Mouse (Mus musculus) midbrain, embryonic 16.5 days (tissue): ENCODE measurements around the gene Ppif. TPM values are rescaled to one million over a fixed set of nuclear protein-coding genes. Genes with fewer than 3 reads are reported as not detected.

Source experiments
- ATAC-seq: fragments of 200-750 bp; cut with Nextera tagmentation; 2 replicates; pipeline ENCODE4 v1.8.0; 2017; ENCODE audit warnings: moderate TSS enrichment
- H3K27ac ChIP-seq: fragments of 300-500 bp; sonication (generic); 2 replicates; pipeline ENCODE4 v1.5.1; 2014; ENCODE audit warnings: mild to moderate bottlenecking, low read length, mixed read lengths
- H3K27me3 ChIP-seq: fragments of 300-500 bp; sonication (generic); 2 replicates; pipeline ENCODE4 v1.6.1; 2014; ENCODE audit warnings: low read depth, low read length, mixed read lengths; ENCODE audit not compliant: control insufficient read depth, insufficient read depth
- H3K36me3 ChIP-seq: fragments of 300-500 bp; sonication (generic); 2 replicates; pipeline ENCODE4 v1.6.1; 2014; ENCODE audit warnings: mild to moderate bottlenecking, low read length, moderate library complexity, mixed read lengths; ENCODE audit not compliant: control insufficient read depth, insufficient read depth
- H3K4me1 ChIP-seq: fragments of 300-500 bp; sonication (generic); 2 replicates; pipeline ENCODE4 v1.6.1; 2014; ENCODE audit warnings: mild to moderate bottlenecking, low read length, mixed read lengths; ENCODE audit not compliant: control insufficient read depth, insufficient read depth
- H3K4me2 ChIP-seq: fragments of 300-500 bp; sonication (generic); 2 replicates; pipeline ENCODE4 v1.6.1; 2014; ENCODE audit warnings: mild to moderate bottlenecking, low read length, mixed read lengths
- H3K4me3 ChIP-seq: fragments of 300-500 bp; sonication (generic); 2 replicates; pipeline ENCODE4 v1.5.1; 2014; ENCODE audit warnings: low read depth, mild to moderate bottlenecking, low read length, moderate library complexity, mixed read lengths
- H3K9ac ChIP-seq: fragments of 300-500 bp; sonication (generic); 2 replicates; pipeline ENCODE4 v1.6.1; 2014; ENCODE audit warnings: low read depth, low read length, mixed read lengths
- H3K9me3 ChIP-seq: fragments of 300-500 bp; sonication (generic); replicated peaks from 2 replicates; pipeline ENCODE4 v1.6.1; 2014; ENCODE audit warnings: mild to moderate bottlenecking, low read length, mixed read lengths; ENCODE audit not compliant: control insufficient read depth, poor library complexity, severe bottlenecking
- WGBS: fragments of 180-500 bp; shearing (Covaris S2); extraction: QIAGEN DNeasy Blood & Tissue Kit; methylation state at CpG from one replicate; pipeline ENCODE4 v1.1.7; 2014; 5-methylcytosine and 5-hydroxymethylcytosine counted together
- polyA plus RNA-seq: library from polyadenylated mRNA; unstranded; fragments of >200 nt; fragmentation: Nextera tagmentation; extraction: Ambion mirVana; gene quantifications from 2 replicates; pipeline ENCODE4 v1.2.1, GENCODE M21; 2015

Gene Ppif
- polyA plus RNA-seq, 1 experiment from 2014 or later = 40.3 TPM

DNA sequence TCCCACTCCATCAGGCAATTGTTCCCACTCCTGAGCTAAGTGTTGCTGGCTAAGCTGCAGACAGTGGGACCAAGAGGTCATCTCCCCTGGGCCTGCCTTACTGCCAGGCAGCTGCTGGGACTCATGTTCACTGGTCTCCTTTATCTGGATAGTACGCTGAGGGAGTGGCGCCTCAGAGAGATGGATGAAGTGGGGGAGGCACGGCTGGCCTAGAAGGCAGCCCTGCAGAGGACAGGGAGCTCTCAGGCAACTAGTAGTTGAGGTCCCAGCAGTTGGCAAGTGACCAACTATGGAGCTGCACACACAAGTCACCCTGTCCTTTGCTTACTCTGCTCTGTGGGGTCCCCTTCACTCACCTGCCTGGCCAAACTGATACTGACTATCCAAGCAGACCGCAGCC lies 16.1 kb downstream of the Ppif start:
- no peak overlapping the region for H3K27ac ChIP-seq
- no peaks in the 10 kb centered on the region for H3K36me3 ChIP-seq
- no peaks in the 10 kb centered on the region for H3K4me1 ChIP-seq
- ATAC-seq = no peak
- no peak overlapping the region for H3K4me3 ChIP-seq
- no peaks in the 10 kb centered on the region for H3K9me3 ChIP-seq
- H3K9ac ChIP-seq = no peak overlapping the region
- H3K27me3 ChIP-seq = no peaks in the 10 kb centered on the region
- H3K4me2 ChIP-seq = no peak overlapping the region
- WGBS = 73% methylated on average over 4 of the region's 4 CpGs

DNA sequence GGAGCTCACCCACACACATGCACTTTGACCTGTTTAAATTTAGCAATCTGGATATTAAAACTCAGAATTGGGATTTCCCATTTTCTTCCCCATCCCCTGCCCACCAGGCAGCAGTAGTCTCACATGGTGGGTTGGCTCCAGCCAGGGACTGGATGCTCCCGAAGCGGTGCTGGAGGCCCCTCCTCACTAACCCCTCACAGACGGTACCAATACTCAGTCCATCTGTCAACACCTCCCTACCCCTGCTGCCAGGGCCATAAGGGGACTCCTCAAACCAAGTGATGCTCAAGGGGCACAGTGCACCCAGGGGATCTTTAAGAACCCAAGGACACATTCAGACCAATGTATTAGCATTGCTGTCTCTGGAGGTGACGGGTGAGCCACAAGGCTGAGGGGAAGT lies 16.7 kb downstream of the Ppif start:
- Histone ChIP-seq H3K9me3 (no peaks in the 10 kb centered on the region), H3K4me3 (no peak overlapping the region), H3K36me3 (no peaks in the 10 kb centered on the region), H3K27me3 (no peaks in the 10 kb centered on the region), H3K27ac (no peak overlapping the region), H3K4me1 (no peaks in the 10 kb centered on the region), H3K4me2 (no peak overlapping the region), H3K9ac (no peak overlapping the region)
- no peak for ATAC-seq
- WGBS = 77% methylated on average over 4 of the region's 4 CpGs

DNA sequence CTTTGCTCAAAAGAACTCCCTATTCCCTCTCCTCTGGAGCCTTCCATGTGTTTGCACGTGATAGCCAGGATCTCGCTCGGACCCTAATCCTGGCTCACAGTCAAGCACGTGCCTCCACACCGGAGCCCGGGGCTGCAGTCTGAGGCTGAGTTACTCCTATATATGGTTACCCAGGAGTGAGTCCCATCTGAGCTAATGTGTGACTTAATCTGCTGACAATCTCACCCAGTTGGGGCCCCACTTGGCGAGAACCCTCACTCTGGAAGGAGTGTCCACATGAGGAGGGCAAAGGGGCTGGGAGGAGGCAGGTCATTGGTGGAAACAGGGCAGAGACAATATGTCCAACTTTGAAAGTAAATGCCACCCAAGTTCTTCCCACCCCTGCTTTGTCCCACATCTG lies 17.2 kb downstream of the Ppif start:
- Histone ChIP-seq H3K36me3 (no peaks in the 10 kb centered on the region), H3K9me3 (no peaks in the 10 kb centered on the region), H3K27me3 (no peaks in the 10 kb centered on the region), H3K4me3 (no peak overlapping the region), H3K9ac (no peak overlapping the region), H3K4me2 (no peak overlapping the region), H3K4me1 (no peaks in the 10 kb centered on the region), H3K27ac (no peak overlapping the region)
- ATAC-seq = no peak
- 65% methylated on average over 7 of the region's 7 CpGs for WGBS

DNA sequence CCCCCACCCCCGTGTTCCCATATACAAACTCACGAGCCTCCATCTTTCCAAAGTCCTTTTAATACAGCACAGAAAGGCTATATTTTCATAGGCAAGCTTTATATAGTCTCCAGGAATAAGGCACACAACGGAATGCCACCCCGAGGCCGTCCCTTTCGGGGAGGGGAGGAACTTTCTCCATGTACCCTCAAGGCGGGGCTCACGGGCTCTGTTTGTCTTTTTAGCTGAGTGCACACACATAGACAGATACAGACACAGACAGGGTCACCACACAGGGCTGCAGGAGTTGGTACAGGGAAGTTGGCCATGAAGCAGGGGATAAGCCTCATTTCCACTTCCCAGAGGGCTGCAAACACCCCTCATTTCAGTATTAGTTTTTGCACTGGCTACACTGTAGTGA lies 17.6 kb downstream of the Ppif start:
- 57% methylated on average over 8 of the region's 8 CpGs for WGBS
- no peak overlapping the region for H3K27ac ChIP-seq
- H3K4me1 ChIP-seq = no peaks in the 10 kb centered on the region
- no peaks in the 10 kb centered on the region for H3K36me3 ChIP-seq
- no peak overlapping the region for H3K4me3 ChIP-seq
- H3K9ac ChIP-seq = no peak overlapping the region
- H3K9me3 ChIP-seq = no peaks in the 10 kb centered on the region
- H3K4me2 ChIP-seq = no peak overlapping the region
- no peak for ATAC-seq
- no peaks in the 10 kb centered on the region for H3K27me3 ChIP-seq

DNA sequence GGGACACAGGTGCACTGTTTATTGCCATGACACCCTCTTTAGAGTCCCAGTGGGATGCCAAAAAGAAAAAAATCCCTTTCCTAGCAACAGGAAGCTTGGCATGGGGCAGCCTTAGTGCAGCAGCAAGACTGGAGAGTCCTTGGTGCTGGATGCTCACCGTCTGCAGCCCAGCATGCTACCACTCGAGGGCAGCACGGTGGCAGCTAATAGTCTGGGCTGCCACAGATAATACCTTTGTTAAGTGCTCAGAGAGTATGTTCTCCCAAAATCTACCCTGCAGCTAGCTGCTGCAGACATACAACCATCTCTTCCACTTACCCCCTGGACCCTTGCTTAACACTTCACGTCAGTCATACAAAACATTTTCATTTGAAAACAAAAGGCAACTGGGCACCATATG lies 19.5 kb downstream of the Ppif start:
- H3K4me3 ChIP-seq = no peak overlapping the region
- H3K9me3 ChIP-seq = no peaks in the 10 kb centered on the region
- no peaks in the 10 kb centered on the region for H3K36me3 ChIP-seq
- no peak overlapping the region for H3K27ac ChIP-seq
- no peak overlapping the region for H3K4me2 ChIP-seq
- 18% methylated on average over 4 of the region's 4 CpGs for WGBS
- no peaks in the 10 kb centered on the region for H3K4me1 ChIP-seq
- no peak overlapping the region for H3K9ac ChIP-seq
- no peak for ATAC-seq
- no peaks in the 10 kb centered on the region for H3K27me3 ChIP-seq

DNA sequence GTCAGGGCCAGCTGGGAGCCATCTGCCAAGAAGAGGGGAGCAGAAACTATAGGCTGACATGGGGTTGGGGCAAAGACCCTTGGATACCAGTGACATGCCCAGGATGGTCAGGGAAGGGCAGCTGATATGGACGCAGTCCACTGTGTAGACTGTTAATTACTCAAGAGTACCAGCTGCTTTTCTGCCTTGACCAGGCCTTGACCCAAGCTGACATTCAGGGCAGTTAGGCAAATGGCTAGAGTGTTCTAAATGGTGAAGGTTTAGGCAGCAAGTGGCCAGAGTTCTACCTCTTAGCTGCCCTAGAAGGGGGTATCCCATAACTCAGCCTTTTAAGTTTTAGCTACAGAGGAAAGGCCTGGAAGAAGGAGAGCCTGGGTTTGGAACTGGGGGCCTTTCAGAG lies 22.6 kb downstream of the Ppif start:
- no peaks in the 10 kb centered on the region for H3K4me1 ChIP-seq
- H3K9me3 ChIP-seq = no peaks in the 10 kb centered on the region
- WGBS = 86% methylated on average over 1 of the region's 1 CpGs
- no peak overlapping the region for H3K9ac ChIP-seq
- H3K36me3 ChIP-seq = no peaks in the 10 kb centered on the region
- ATAC-seq = no peak
- H3K27me3 ChIP-seq = no peaks in the 10 kb centered on the region
- no peak overlapping the region for H3K27ac ChIP-seq
- H3K4me2 ChIP-seq = no peak overlapping the region
- no peak overlapping the region for H3K4me3 ChIP-seq

DNA sequence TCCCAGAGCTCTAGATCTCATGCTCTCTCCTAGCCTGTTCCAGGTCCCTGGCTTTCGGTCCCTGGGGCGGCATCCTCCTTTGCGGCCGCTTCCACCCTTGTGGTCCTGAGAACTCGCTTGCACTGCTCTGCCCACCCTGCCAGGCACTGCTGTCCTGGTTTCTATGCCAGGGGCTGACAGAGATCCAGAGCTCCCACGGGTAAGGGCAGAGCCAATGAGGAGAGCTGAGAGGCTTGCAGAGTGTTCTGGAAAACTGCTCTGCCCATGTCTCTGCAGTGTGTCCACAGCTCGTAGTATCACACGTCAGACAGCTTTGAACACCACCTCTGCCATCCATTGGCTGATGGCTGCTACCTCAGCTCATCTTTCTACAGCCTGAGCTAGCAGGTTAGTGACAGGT lies 23.8 kb downstream of the Ppif start:
- H3K27me3 ChIP-seq = no peaks in the 10 kb centered on the region
- H3K4me2 ChIP-seq = no peak overlapping the region
- no peaks in the 10 kb centered on the region for H3K36me3 ChIP-seq
- H3K4me3 ChIP-seq = no peak overlapping the region
- H3K27ac ChIP-seq = no peak overlapping the region
- ATAC-seq = no peak
- 88% methylated on average over 8 of the region's 8 CpGs for WGBS
- H3K9me3 ChIP-seq = no peaks in the 10 kb centered on the region
- no peak overlapping the region for H3K9ac ChIP-seq
- H3K4me1 ChIP-seq = 0 out of 2 replicates have a peak, but pooled peaks cover 3% of the 10 kb centered on the region

DNA sequence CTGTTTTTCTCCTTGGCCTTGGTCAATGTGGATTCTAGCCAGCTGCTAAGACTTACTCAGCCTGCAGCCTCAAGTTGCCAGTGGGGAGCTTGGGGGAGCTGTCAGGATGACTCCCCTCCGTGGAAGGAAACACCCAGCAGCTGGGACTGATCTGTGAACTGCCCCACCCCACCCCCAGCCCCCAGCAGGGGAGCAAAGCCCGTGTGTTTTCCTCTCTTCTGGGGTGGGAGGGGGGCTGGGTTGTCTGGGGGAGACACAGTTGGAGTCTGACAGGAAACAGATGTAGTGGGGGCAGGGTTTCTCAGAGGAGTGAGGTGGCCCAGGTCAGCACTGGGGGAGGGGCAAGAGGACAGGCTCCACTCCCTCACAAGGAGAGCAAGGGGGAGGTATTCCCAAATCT lies 24.5 kb downstream of the Ppif start:
- Histone ChIP-seq H3K27me3 (no peaks in the 10 kb centered on the region), H3K4me3 (no peak overlapping the region), H3K4me1 (0 out of 2 replicates have a peak, but pooled peaks cover 3% of the 10 kb centered on the region), H3K27ac (no peak overlapping the region), H3K36me3 (no peaks in the 10 kb centered on the region), H3K9ac (no peak overlapping the region), H3K9me3 (no peaks in the 10 kb centered on the region), H3K4me2 (no peak overlapping the region)
- WGBS = 3% methylated on average over 2 of the region's 2 CpGs
- ATAC-seq = no peak

DNA sequence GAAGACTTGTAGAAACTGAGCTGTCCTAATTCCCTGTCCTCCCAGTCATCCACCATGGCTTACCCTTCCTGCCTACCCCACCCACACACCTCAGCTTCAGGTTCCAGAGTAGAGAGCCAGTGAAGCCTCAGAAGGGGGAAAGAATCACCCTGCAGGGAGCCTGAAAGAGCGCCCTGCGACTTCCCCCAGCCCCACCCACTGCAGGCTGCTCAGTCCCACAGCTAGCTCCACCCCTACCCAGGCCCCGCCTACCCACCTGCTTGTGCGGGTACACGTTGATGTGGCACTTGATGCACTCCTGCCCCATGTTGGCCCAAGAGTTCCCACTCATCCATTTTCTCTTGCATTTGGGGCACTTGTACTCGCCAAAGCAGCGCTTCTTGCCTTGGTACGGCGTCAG lies 25.4 kb downstream of the Ppif start:
- no peak overlapping the region for H3K9ac ChIP-seq
- H3K9me3 ChIP-seq = no peaks in the 10 kb centered on the region
- ATAC-seq = no peak
- no peaks in the 10 kb centered on the region for H3K27me3 ChIP-seq
- no peaks in the 10 kb centered on the region for H3K36me3 ChIP-seq
- 0 out of 2 replicates have a peak, but pooled peaks cover 3% of the 10 kb centered on the region for H3K4me1 ChIP-seq
- no peak overlapping the region for H3K4me2 ChIP-seq
- no peak overlapping the region for H3K4me3 ChIP-seq
- 53% methylated on average over 9 of the region's 9 CpGs for WGBS
- no peak overlapping the region for H3K27ac ChIP-seq
